Mouse (Mus musculus) MN1 (cell line): ENCODE measurements around the gene Tmem175.

Experiments
- DNase-seq: peaks from one replicate; pipeline ENCODE4 v3.0.0-alpha.2; 2016; ENCODE audit warnings: low spot score

Gene Tmem175

DNA sequence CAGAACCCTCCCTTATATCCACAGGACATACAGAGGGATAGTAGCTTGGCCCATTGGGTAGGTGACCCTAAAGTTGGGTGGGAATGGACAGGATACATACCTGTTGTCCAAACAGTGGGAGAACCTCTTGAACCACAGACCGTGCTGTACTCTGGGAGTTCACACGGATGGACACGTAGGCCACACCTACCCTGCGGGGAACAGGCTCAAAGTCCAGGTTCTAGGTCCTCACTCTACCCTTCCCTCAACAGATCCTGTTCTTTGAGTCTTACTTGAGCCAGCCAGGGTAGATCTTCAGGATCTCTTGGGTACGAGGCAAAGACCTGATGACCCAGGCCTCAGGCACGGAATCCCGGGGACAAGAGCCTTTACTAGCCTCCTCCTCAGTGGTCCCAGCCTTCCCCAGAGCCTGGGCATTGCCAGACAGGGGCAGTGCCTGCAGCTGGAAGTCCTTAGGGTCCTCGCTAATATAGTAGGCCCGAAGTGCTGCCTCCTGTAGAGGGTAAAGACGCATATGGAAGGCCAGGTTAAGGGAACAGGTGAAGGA, 24.9 kb downstream of the Tmem175 start:
- DNase-seq = no peak

GRCm38 (mm10) chr5:108655381-108655780, 25.8 kb downstream of the Tmem175 start:
- DNase-seq = no peak

- DNase-seq = no peak
These were observed 26.5 kb downstream of the Tmem175 start for GRCm38 (mm10) chr5:108655891-108656650.

- DNase-seq = no peak
These were observed 27.8 kb downstream of the Tmem175 start for GRCm38 (mm10) chr5:108657406-108657805.

- DNase-seq = no peak
These were observed 29.0 kb downstream of the Tmem175 start for GRCm38 (mm10) chr5:108658611-108659010.

GRCm38 (mm10) chr5:108659698-108660631, 30.4 kb downstream of the Tmem175 start, which contains the start of gene Idua:
Gene Idua, plus strand, starts transcription at chr5:108660331.
- DNase-seq = no peak

GRCm38 (mm10) chr5:108660632-108661268, 31.2 kb downstream of the Tmem175 start:
- DNase-seq = peak; percentile 80

DNA sequence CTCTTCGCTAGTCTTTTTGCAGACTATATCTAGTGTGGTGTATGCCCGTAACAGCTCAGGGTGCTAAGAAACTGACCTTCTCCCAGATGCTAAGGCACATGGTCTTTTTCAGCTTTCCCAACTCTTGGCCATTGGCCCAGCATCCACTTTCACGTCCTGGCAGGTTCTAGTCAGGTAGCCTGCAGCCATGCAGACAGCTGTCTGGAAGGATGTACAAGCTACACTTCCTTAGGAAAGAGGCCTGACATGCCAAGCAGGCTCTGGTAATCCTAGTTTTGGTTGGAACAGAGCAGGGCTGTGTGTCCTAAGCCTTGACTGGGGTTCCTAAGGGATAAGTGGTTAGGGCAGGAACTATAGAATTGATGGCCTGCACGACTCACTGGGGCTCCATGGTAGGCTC, 33.2 kb downstream of the Tmem175 start:
- no peak for DNase-seq

DNA sequence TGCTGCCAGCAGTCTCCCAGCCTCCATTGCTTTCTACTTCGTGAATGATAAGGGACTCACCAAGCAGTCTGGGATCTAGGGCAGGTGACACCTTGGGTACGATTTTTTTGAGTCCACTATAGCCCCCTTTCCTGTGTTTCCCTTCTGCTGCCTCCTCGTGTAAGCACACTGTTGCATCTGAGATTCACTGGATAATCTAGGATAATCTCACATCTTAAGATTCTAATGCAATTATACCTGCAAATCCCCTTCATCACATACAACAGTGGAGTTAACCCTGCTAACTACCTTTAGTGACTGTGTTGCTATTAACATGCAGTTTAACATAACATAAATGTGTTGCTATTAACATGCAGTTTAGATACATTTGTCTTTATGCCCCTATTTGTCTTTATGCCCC, 35.5 kb downstream of the Tmem175 start:
- DNase-seq = no peak

DNA sequence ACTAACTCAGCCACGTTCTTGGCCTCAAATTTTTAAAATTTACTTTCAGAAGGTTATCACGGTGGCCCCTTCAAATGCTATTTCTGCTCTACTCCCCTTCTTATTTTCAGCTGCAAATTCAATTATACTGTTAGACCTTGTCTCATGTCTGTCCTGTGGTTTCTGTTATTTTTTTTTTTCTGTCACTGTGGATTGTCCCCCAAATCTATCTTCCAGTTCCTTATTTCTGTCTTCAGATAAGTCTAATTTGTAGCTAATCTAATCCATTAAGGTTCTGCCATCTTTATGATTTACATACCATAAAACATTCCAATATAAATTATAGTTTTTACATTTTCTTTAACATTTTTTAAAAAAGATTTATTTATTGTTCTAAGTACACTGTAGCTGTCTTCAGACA, 37.8 kb downstream of the Tmem175 start:
- no peak for DNase-seq

DNA sequence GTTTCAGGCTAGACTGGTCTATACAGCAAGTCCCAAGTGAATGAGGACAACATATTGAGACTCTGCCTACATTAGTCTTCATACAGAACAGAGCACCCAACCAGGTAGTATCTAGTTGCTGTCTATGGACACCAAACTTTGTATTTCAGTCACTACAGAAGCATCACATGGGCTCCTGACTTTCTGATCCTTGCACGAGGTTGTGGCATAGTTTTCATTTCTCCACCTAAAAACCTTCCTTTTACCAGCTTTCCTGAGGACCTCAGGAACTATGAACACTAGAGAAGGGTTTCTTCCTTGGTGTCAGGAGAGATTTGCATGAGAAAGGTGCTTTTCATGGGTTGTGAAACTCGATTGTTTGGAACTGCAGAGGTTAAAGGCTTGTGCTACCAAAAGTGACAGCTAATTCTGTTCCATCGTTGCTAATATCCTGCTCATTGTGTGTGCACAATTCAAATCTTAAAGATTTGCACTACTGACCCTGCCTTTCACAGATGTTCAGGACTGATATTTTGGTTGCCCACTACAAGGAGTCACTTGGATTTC, 38.9 kb downstream of the Tmem175 start:
- DNase-seq = no peak

- peak; percentile 83 for DNase-seq
These were observed 39.7 kb downstream of the Tmem175 start, which contains the start of gene Dgkq for GRCm38 (mm10) chr5:108668977-108669936. Gene Dgkq, minus strand, starts transcription at chr5:108669672.

DNA sequence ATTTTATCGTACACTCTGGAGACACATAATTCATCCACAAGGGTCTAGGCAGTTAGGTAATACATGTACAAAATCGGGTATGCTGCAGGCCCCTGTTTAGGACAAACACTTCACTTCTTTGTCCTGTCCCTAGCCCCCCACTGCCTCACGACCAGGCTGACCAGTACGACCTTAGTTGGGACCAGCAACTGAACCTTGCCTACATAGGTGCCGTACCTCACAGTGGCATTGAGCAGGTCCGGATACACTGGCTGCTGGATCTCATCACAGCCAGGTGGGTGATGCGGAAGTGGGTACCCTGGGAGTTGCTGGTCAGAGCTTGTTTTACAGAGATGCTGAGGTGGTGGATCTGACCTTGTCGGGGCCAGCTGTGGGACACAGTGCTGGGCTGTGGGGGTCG, 40.4 kb downstream of the Tmem175 start:
- no peak for DNase-seq

- peak; percentile 52 for DNase-seq
These were observed 41.2 kb downstream of the Tmem175 start for GRCm38 (mm10) chr5:108670785-108671184.

GRCm38 (mm10) chr5:108671757-108672156, 42.2 kb downstream of the Tmem175 start:
- no peak for DNase-seq

GRCm38 (mm10) chr5:108674624-108675023, 45.1 kb downstream of the Tmem175 start:
- no peak for DNase-seq

DNA sequence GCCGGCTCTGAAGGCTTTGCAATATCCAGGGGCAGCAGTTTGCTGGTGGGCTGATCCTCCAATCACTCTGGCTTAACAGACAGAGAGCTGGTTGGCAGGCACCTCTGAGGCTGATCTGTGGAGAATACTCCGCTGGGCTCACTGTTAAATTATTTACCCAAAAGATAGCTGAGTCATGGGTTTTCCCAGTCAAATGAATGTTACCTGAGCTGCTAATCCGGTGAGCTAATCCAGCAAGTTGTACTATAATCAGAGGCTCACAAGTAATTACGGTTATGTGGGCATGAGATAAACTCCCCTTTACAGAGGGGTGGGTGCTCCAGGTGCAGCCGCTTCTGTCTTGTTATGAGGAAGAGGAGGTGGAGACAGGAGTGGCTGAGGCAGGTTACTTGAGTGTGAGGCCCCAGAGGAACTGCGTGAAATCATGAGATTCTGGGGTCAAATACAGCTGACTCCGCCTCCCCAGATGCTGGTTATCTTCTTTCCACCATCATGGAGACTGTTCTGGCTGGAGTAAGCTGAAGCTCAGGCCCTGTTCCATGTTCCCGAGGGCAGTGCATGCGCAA, 45.8 kb downstream of the Tmem175 start, which contains the start of gene Slc26a1:
Gene Slc26a1 (minus strand): TSS at position 319 of the 566 bp plus-strand sequence.
- DNase-seq = no peak

- no peak for DNase-seq
These were observed 47.4 kb downstream of the Tmem175 start for GRCm38 (mm10) chr5:108676772-108677498.

DNA sequence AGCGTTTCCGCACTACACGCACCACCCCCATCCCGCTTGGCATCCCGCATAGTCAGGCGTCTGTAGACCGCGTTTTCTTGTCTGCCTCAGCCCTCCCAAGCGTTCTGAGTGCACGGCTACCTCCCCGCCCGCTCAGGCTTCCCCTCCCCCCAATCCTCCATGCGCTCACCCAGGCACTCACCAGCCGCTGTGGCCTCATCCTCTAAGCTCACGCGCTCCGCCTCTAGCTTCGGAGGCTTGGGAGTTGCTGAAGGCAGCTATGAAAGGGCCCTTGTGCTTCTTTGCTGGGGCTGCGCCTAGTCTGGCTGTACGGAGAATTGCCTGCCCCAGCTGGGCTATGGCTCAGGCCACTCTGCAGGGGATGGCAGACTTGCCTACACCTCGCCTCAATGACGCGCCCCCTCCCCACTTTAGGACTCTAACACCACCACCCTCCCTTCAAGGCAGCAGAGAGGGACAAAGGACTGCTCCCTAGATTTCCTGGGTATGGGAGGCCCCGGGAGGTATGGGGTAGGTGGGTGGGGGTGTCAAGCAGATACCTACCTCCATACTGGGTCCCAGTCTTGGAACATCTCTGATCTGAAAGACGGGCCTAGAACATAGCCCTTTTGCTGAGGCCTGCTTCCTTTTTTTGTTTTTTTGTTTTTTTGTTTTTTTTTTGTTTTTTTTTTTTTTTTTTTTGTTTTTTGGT, 48.2 kb downstream of the Tmem175 start:
- no peak for DNase-seq
